Comparison of ENCODE assay signal across 8 mouse cellular contexts in genomic region chr2:32082229-32082628, GRCm38 (mm10). TPM values are rescaled to one million over a fixed set of nuclear protein-coding genes. Genes with fewer than 3 reads are reported as not detected.
DNase-seq lines count a peak whose midpoint lies in the region; ATAC-seq and TF ChIP-seq lines count a peak whose summit lies in the region.
"Had no signal": no experiment of that assay in that cellular context is flagged by ENCODE, and none has a peak within 500 bp of the region (broad histone marks: within the 10 kb centered on the region; RNA-seq: fewer than 3 reads in every experiment).

No protein-coding gene starts in this region.

- peak overlapping the region; percentile 69 for H3K4me3 ChIP-seq in lung, embryonic 16.5 days (ENCODE audit: low read length)
- 0 out of 2 replicates have a peak overlapping the region, but pooled peaks have one; percentile 6 for H3K4me3 ChIP-seq in hindbrain, embryonic 12.5 days
- peak overlapping the region; percentile 86 for H3K4me3 ChIP-seq in liver, embryonic 11.5 days (ENCODE audit: low read depth, low read length)
- peak overlapping the region; percentile 55; the same call in 1 of the 2 replicates for H3K4me3 ChIP-seq in stomach, postnatal 0 days (ENCODE audit: low read depth, low read length)
- no peak overlapping the region for H3K4me3 ChIP-seq in cerebellum, adult 2 months (replicated peaks; ENCODE audit: insufficient read depth, low read depth, low read length)

- H3K9me3 ChIP-seq in lung, embryonic 16.5 days (ENCODE audit: control insufficient read depth, low read length), result no peaks in the 10 kb centered on the region
- H3K9me3 ChIP-seq in hindbrain, embryonic 12.5 days (replicated peaks), result no peaks in the 10 kb centered on the region
- no peaks in the 10 kb centered on the region for H3K9me3 ChIP-seq in liver, embryonic 11.5 days (ENCODE audit: control insufficient read depth, low read length)
- H3K9me3 ChIP-seq in stomach, postnatal 0 days (ENCODE audit: control insufficient read depth, low read length), result no peaks in the 10 kb centered on the region

- H3K27me3 ChIP-seq in lung, embryonic 16.5 days (ENCODE audit: control insufficient read depth, insufficient read depth, low read depth, low read length), result peaks cover 32% of the 10 kb centered on the region
- H3K27me3 ChIP-seq in hindbrain, embryonic 12.5 days, result peaks cover 64% of the 10 kb centered on the region
- H3K27me3 ChIP-seq in liver, embryonic 11.5 days (replicated peaks; ENCODE audit: control insufficient read depth, insufficient read depth, low read length), result 0 out of 2 replicates have a peak, but pooled peaks cover 2% of the 10 kb centered on the region
- peaks cover 8% of the 10 kb centered on the region; the same call in 1 of the 2 replicates for H3K27me3 ChIP-seq in stomach, postnatal 0 days (ENCODE audit: control insufficient read depth, insufficient read depth, low read length)
- H3K27me3 ChIP-seq in cerebellum, adult 2 months (ENCODE audit: control insufficient read depth, insufficient read depth, low read length), result no peaks in the 10 kb centered on the region

- WGBS in lung, embryonic 16.5 days, result 63% methylated on average over 2 of the region's 2 CpGs
- WGBS in hindbrain, embryonic 12.5 days, result 56% methylated on average over 2 of the region's 2 CpGs
- 35% methylated on average over 2 of the region's 2 CpGs for WGBS in liver, embryonic 11.5 days
- 49% methylated on average over 2 of the region's 2 CpGs for WGBS in stomach, postnatal 0 days
- WGBS in cerebellum, adult 2 months, result 52% methylated on average over 2 of the region's 2 CpGs

- H3K36me3 ChIP-seq in lung, embryonic 16.5 days (ENCODE audit: control insufficient read depth, insufficient read depth, low read length), result no peaks in the 10 kb centered on the region
- H3K36me3 ChIP-seq in hindbrain, embryonic 12.5 days, result no peaks in the 10 kb centered on the region
- H3K36me3 ChIP-seq in liver, embryonic 11.5 days (ENCODE audit: control insufficient read depth, insufficient read depth, low read length), result peaks cover 6% of the 10 kb centered on the region; the same call in 1 of the 2 replicates
- no peaks in the 10 kb centered on the region for H3K36me3 ChIP-seq in stomach, postnatal 0 days (ENCODE audit: control insufficient read depth, insufficient read depth, low read length)

- no peak for ATAC-seq in lung, embryonic 16.5 days (ENCODE audit: low read depth)
- no peak for ATAC-seq in hindbrain, embryonic 12.5 days (ENCODE audit: low FRiP score)
- no peak for ATAC-seq in liver, embryonic 11.5 days (replicated peaks; ENCODE audit: low FRiP score)
- no peak for ATAC-seq in stomach, postnatal 0 days (ENCODE audit: low FRiP score, low TSS enrichment)

- peaks cover 13% of the 10 kb centered on the region for H3K4me1 ChIP-seq in lung, embryonic 16.5 days (replicated peaks; ENCODE audit: control insufficient read depth, insufficient read depth, low read length)
- peaks cover 26% of the 10 kb centered on the region for H3K4me1 ChIP-seq in hindbrain, embryonic 12.5 days
- H3K4me1 ChIP-seq in liver, embryonic 11.5 days (replicated peaks; ENCODE audit: control insufficient read depth, insufficient read depth, low read length), result peaks cover 50% of the 10 kb centered on the region
- peaks cover 2% of the 10 kb centered on the region; the same call in 1 of the 2 replicates for H3K4me1 ChIP-seq in stomach, postnatal 0 days (replicated peaks; ENCODE audit: control insufficient read depth, insufficient read depth)
- 0 out of 2 replicates have a peak, but pooled peaks cover 3% of the 10 kb centered on the region for H3K4me1 ChIP-seq in cerebellum, adult 2 months (ENCODE audit: control insufficient read depth, insufficient read depth, low read length)

- H3K27ac ChIP-seq in lung, embryonic 16.5 days (ENCODE audit: low read length), result peak overlapping the region; percentile 18; the same call in 1 of the 2 replicates
- H3K27ac ChIP-seq in hindbrain, embryonic 12.5 days, result no peak overlapping the region
- peak overlapping the region; percentile 87 for H3K27ac ChIP-seq in liver, embryonic 11.5 days (ENCODE audit: low read depth, low read length)
- H3K27ac ChIP-seq in stomach, postnatal 0 days (replicated peaks), result no peak overlapping the region
- H3K27ac ChIP-seq in cerebellum, adult 2 months (ENCODE audit: insufficient read depth, low read length), result no peak overlapping the region

- DNase-seq in lung, postnatal 25 days (ENCODE audit: low spot score), result no peak
- no peak for DNase-seq in liver, embryonic 11.5 days (ENCODE audit: low spot score)
- no peak for DNase-seq in stomach, postnatal 0 days (ENCODE audit: low spot score)
- no peak for DNase-seq in right cerebral cortex, adult 2 months (ENCODE audit: low spot score in 2 of 2)
- DNase-seq in cerebellum, adult 2 months, result no peak
- DNase-seq: adrenal gland, postnatal 10 days had no signal

- no peak for TF ChIP-seq CTCF in stomach, postnatal 0 days (IDR thresholded peaks at IDR 0.05; ENCODE audit: low read depth)
- no peak for TF ChIP-seq CTCF in cerebellum, adult 2 months (IDR thresholded peaks at IDR 0.05; ENCODE audit: borderline replicate concordance, insufficient read depth, low read depth, low read length)

- H3K9ac ChIP-seq in lung, embryonic 16.5 days (ENCODE audit: low read length), result peak overlapping the region; percentile 68
- no peak overlapping the region for H3K9ac ChIP-seq in hindbrain, embryonic 12.5 days
- peak overlapping the region; percentile 85 for H3K9ac ChIP-seq in liver, embryonic 11.5 days (ENCODE audit: low read depth, low read length)
- no peak overlapping the region for H3K9ac ChIP-seq in stomach, postnatal 0 days (ENCODE audit: low read length)

- no peak for TF ChIP-seq POLR2A in cerebellum, adult 2 months (IDR thresholded peaks at IDR 0.05; ENCODE audit: borderline replicate concordance, insufficient read depth, low read length)

- no peak for TF ChIP-seq EP300 in stomach, postnatal 0 days (optimal IDR thresholded peaks at IDR 0.05)

- peak overlapping the region; percentile 97 for H3K4me2 ChIP-seq in lung, embryonic 16.5 days (ENCODE audit: low read depth, low read length)
- peak overlapping the region; percentile 98; the same call in 1 of the 2 replicates for H3K4me2 ChIP-seq in hindbrain, embryonic 12.5 days (replicated peaks)
- H3K4me2 ChIP-seq in liver, embryonic 11.5 days, result peak overlapping the region; percentile 100
- H3K4me2 ChIP-seq in stomach, postnatal 0 days (replicated peaks; ENCODE audit: low read depth), result peak overlapping the region; percentile 97

RNA-seq across cellular contexts. Expression of gene Fam78a, which starts 2.4 kb away (rescaled TPM):
- 4.3 and 4.4 TPM in 2 replicates for polyA plus RNA-seq in lung, embryonic 16.5 days (2015; fragmentation: Nextera tagmentation; extraction: Ambion mirVana)
- 1.8 and 2.4 TPM in 2 replicates for polyA plus RNA-seq in hindbrain, embryonic 12.5 days (2016; fragmentation: Nextera tagmentation; extraction: Ambion mirVana)
- polyA plus RNA-seq in liver, embryonic 11.5 days (2014; fragmentation: Nextera tagmentation; extraction: Ambion mirVana), result 19.2 and 19.8 TPM in 2 replicates
- polyA plus RNA-seq in stomach, postnatal 0 days (2015; fragmentation: Nextera tagmentation; extraction: Ambion mirVana), result 0.46 and 0.67 TPM in 2 replicates
- 4.2 and 4.4 TPM in 2 replicates for polyA plus RNA-seq in cerebellum, adult 2 months (2012; rRNA removed)

RNA-seq across cellular contexts. Expression of gene Plpp7, which starts 13.1 kb away (rescaled TPM):
- polyA plus RNA-seq in lung, embryonic 16.5 days (2015; fragmentation: Nextera tagmentation; extraction: Ambion mirVana), result 3.6 and 3.9 TPM in 2 replicates
- polyA plus RNA-seq in hindbrain, embryonic 12.5 days (2016; fragmentation: Nextera tagmentation; extraction: Ambion mirVana), result 11.1 and 11.5 TPM in 2 replicates
- 5.3 TPM in 2 replicates for polyA plus RNA-seq in liver, embryonic 11.5 days (2014; fragmentation: Nextera tagmentation; extraction: Ambion mirVana)
- 2.6 and 2.8 TPM in 2 replicates for polyA plus RNA-seq in stomach, postnatal 0 days (2015; fragmentation: Nextera tagmentation; extraction: Ambion mirVana)
- 41.3 and 45.0 TPM in 2 replicates for polyA plus RNA-seq in cerebellum, adult 2 months (2012; rRNA removed)

Comparison
In these comparisons a context has a peak if more than half of its experiments do, and no peak if none do; other contexts are left out.
1. H3K27ac ChIP-seq: peak in lung, embryonic 16.5 days (single experiment) and liver, embryonic 11.5 days (single experiment); none in hindbrain, embryonic 12.5 days (single experiment), stomach, postnatal 0 days (single experiment) and cerebellum, adult 2 months (single experiment).
2. H3K9ac ChIP-seq: peak in lung, embryonic 16.5 days (single experiment) and liver, embryonic 11.5 days (single experiment); none in hindbrain, embryonic 12.5 days (single experiment) and stomach, postnatal 0 days (single experiment).
3. Peak in every context shown above with its lines, with median percentiles within 50 percentile points of each other: H3K4me2 ChIP-seq.